Mouse (Mus musculus) skeletal muscle tissue, adult 2 months (tissue): ENCODE measurements at regions not wholly inside any gene's neighbourhood (a gene's known extent, or its start where the extent isn't known, plus 50 kb on each side); places are given as distances from the start of the nearest gene placed in this dataset.

Source experiments
- DNase-seq: peaks from one replicate; pipeline ENCODE4 v3.0.0-alpha.2; 2012; ENCODE audit warnings: low read depth, low spot score

DNA sequence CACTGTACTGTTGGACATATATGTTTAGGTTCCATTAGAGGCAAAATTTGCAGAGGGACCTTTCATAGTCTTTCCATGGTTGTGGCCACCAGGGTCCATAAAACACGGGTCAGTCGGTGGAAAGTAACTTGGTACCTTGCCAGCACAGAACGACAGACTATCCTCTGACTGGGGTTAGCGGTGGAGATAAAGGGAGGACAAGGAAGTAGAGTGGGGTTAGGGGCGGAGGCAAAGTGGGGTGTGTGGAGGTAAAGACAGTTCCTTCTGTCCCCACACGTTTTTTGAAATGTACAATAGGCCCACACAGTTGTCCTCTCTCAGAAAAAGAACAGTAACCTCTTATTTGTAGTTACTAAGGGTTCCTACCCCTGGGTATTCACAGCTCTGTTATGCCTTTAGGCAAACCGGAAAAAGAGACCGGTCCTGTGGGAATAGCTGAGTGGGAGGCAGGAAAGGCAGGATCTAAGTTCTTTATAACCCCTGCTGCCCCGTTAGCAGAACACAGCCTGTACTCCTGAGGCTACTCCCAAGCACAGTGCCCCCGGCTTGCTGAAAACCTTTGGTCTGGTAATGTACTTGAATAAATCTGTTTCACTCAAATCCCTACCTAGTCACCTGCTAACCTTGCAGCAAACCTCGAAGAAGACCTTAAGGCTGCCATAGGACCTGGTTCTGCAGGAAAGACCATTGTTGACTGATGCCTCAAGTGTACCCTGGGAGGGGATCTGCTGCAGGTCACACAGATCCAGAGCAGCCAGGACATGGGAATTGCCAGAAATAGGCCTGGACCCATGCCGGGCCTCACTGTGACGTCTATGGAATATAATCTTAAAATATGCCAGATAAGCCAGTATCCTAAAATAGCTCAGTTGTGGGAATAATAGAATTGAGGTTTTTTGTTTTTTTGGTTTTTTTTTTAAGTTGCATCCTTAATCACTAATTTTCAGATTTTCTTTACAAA, 51.6 kb upstream of the Gm29133 start:
- peak; percentile 13 for DNase-seq
